In genomic region chr2:138046918-138047317, GRCm38 (mm10) we compare ENCODE assay signal across 24 mouse cellular contexts.
DNase-seq lines count a peak whose midpoint lies in the region; ATAC-seq and TF ChIP-seq lines count a peak whose summit lies in the region.
"Had no signal": no experiment of that assay in that cellular context is flagged by ENCODE, and none has a peak within 500 bp of the region (broad histone marks: within the 10 kb centered on the region; RNA-seq: fewer than 3 reads in every experiment).

No protein-coding gene starts in this region.

- no peaks in the 10 kb centered on the region for H3K27me3 ChIP-seq in cerebellum, adult 2 months (ENCODE audit: control insufficient read depth, insufficient read depth, low read length)
- H3K27me3 ChIP-seq in midbrain, embryonic 11.5 days (ENCODE audit: control insufficient read depth, insufficient read depth, low read length): no peaks in the 10 kb centered on the region
- H3K27me3 ChIP-seq in midbrain, embryonic 15.5 days (replicated peaks): no peaks in the 10 kb centered on the region
- H3K27me3 ChIP-seq in hindbrain, embryonic 10.5 days (ENCODE audit: insufficient read depth, poor library complexity, severe bottlenecking): no peaks in the 10 kb centered on the region; the same call in 1 of the 2 replicates
- H3K27me3 ChIP-seq: embryonic facial prominence, embryonic 13.5 days; forebrain, embryonic 13.5 days had no signal

- no peaks in the 10 kb centered on the region for H3K9me3 ChIP-seq in midbrain, embryonic 11.5 days (ENCODE audit: control insufficient read depth, low read length)
- H3K9me3 ChIP-seq in midbrain, embryonic 15.5 days: no peaks in the 10 kb centered on the region
- H3K9me3 ChIP-seq in hindbrain, embryonic 10.5 days: no peaks in the 10 kb centered on the region
- H3K9me3 ChIP-seq: embryonic facial prominence, embryonic 10.5 days; embryonic facial prominence, embryonic 13.5 days; forebrain, embryonic 13.5 days had no signal

- WGBS in cerebellum, adult 2 months: 37% methylated on average over 3 of the region's 3 CpGs
- WGBS in midbrain, embryonic 11.5 days: 91% methylated on average over 3 of the region's 3 CpGs
- WGBS in midbrain, embryonic 15.5 days: 95% methylated on average over 3 of the region's 3 CpGs
- WGBS in hindbrain, embryonic 10.5 days: 91% methylated on average over 3 of the region's 3 CpGs

- H3K4me2 ChIP-seq in midbrain, embryonic 11.5 days: no peak overlapping the region
- no peak overlapping the region for H3K4me2 ChIP-seq in midbrain, embryonic 15.5 days
- H3K4me2 ChIP-seq: embryonic facial prominence, embryonic 13.5 days; forebrain, embryonic 13.5 days; heart, embryonic 11.5 days had no signal

- H3K4me1 ChIP-seq in cerebellum, adult 2 months (ENCODE audit: control insufficient read depth, insufficient read depth, low read length): peaks cover 8% of the 10 kb centered on the region; the same call in 1 of the 2 replicates
- peaks cover 3% of the 10 kb centered on the region for H3K4me1 ChIP-seq in midbrain, embryonic 11.5 days (ENCODE audit: control insufficient read depth, insufficient read depth, low read length)
- H3K4me1 ChIP-seq in midbrain, embryonic 15.5 days: peaks cover 11% of the 10 kb centered on the region; the same call in 1 of the 2 replicates
- H3K4me1 ChIP-seq in hindbrain, embryonic 10.5 days (replicated peaks): peaks cover 5% of the 10 kb centered on the region; the same call in 1 of the 2 replicates
- H3K4me1 ChIP-seq: embryonic facial prominence, embryonic 10.5 days; embryonic facial prominence, embryonic 13.5 days; forebrain, embryonic 13.5 days had no signal

- DNase-seq in cerebellum, adult 2 months: peak; percentile 36
- DNase-seq in cerebellum, adult 11 months: no peak
- peak; percentile 17 for DNase-seq in midbrain, embryonic 11.5 days (ENCODE audit: low spot score, missing footprints)
- peak; percentile 44 for DNase-seq in cerebellum, adult 9-11 months
- DNase-seq in cerebellum, postnatal 25 days: peak; percentile 24 to 49
- no peak for DNase-seq in hindbrain, embryonic 10.5 days (ENCODE audit: low spot score)
- DNase-seq in adipocyte (ENCODE audit: low spot score): no peak
- DNase-seq: adrenal gland, adult 8-10 months; adrenal gland, postnatal 25 days; embryo, embryonic 11 days; gastrocnemius, postnatal 10 days; gastrocnemius, postnatal 36 days; heart, postnatal 36 days; kidney, adult 18-20 months had no signal

- no peak for TF ChIP-seq POLR2A in cerebellum, adult 2 months (IDR thresholded peaks at IDR 0.05; ENCODE audit: borderline replicate concordance, insufficient read depth, low read length)

- no peaks in the 10 kb centered on the region for H3K36me3 ChIP-seq in midbrain, embryonic 11.5 days (ENCODE audit: control insufficient read depth, insufficient read depth, low read length)
- H3K36me3 ChIP-seq in midbrain, embryonic 15.5 days (replicated peaks): no peaks in the 10 kb centered on the region
- H3K36me3 ChIP-seq in hindbrain, embryonic 10.5 days: no peaks in the 10 kb centered on the region
- H3K36me3 ChIP-seq: embryonic facial prominence, embryonic 10.5 days; embryonic facial prominence, embryonic 13.5 days had no signal

- no peak for TF ChIP-seq CTCF in cerebellum, adult 2 months (IDR thresholded peaks at IDR 0.05; ENCODE audit: borderline replicate concordance, insufficient read depth, low read depth, low read length)

- ATAC-seq in midbrain, embryonic 11.5 days (ENCODE audit: low FRiP score): no peak
- no peak for ATAC-seq in midbrain, embryonic 15.5 days (replicated peaks)
- ATAC-seq: CD4-positive, CD25-positive, alpha-beta regulatory T cell, adult 4 months; inflammation-experienced regulatory T-cells, adult 6 months; intestine, embryonic 16.5 days had no signal

- no peak overlapping the region for H3K9ac ChIP-seq in midbrain, embryonic 11.5 days (ENCODE audit: low read length)
- H3K9ac ChIP-seq in midbrain, embryonic 15.5 days: no peak overlapping the region
- H3K9ac ChIP-seq: embryonic facial prominence, embryonic 13.5 days; forebrain, embryonic 13.5 days had no signal

- no peak overlapping the region for H3K4me3 ChIP-seq in cerebellum, adult 2 months (replicated peaks; ENCODE audit: insufficient read depth, low read depth, low read length)
- no peak overlapping the region for H3K4me3 ChIP-seq in midbrain, embryonic 11.5 days (ENCODE audit: low read depth, low read length)
- no peak overlapping the region for H3K4me3 ChIP-seq in midbrain, embryonic 15.5 days
- no peak overlapping the region for H3K4me3 ChIP-seq in hindbrain, embryonic 10.5 days
- H3K4me3 ChIP-seq: embryonic facial prominence, embryonic 10.5 days; embryonic facial prominence, embryonic 13.5 days; erythroblast, embryonic 14.5 days; forebrain, embryonic 13.5 days had no signal

- peak overlapping the region; percentile 50; the same call in 1 of the 2 replicates for H3K27ac ChIP-seq in cerebellum, adult 2 months (ENCODE audit: insufficient read depth, low read length)
- no peak overlapping the region for H3K27ac ChIP-seq in midbrain, embryonic 11.5 days (ENCODE audit: low read depth, low read length)
- no peak overlapping the region for H3K27ac ChIP-seq in midbrain, embryonic 15.5 days
- H3K27ac ChIP-seq in hindbrain, embryonic 10.5 days: no peak overlapping the region
- H3K27ac ChIP-seq: embryonic facial prominence, embryonic 10.5 days; embryonic facial prominence, embryonic 13.5 days; forebrain, embryonic 13.5 days; hindbrain, embryonic 14.5 days had no signal

Comparison
In these comparisons a context has a peak if more than half of its experiments do, and no peak if none do; other contexts are left out.
1. DNase-seq: peak in cerebellum, adult 2 months (2 of 2), midbrain, embryonic 11.5 days (single experiment), cerebellum, adult 9-11 months (single experiment) and cerebellum, postnatal 25 days (2 of 2); none in cerebellum, adult 11 months (single experiment), hindbrain, embryonic 10.5 days (single experiment) and adipocyte (single experiment).